Mouse (Mus musculus) adrenal gland, adult 2 months (tissue): Measurements from ENCODE around the gene Skor1. TPM values are rescaled to one million over a fixed set of nuclear protein-coding genes. Genes with fewer than 3 reads are reported as not detected.

Source experiments
- DNase-seq: peaks from one replicate; pipeline ENCODE4 v3.0.0; 2021
- polyA plus RNA-seq: library from polyadenylated mRNA; depleted of rRNA; stranded (reverse); fragments of >200 nt; gene quantifications from 2 replicates; pipeline ENCODE4 v1.2.3, GENCODE M21; 2012; rRNA removed
- total RNA-seq, 2 experiments: library from RNA; stranded (reverse); gene quantifications; 2 replicates each; pipeline ENCODE4 v1.2.3; 2021

Skor1 gene
- total and polyA plus RNA-seq, 3 experiments = 0.04 to 0.14 TPM; not detected in 1

GRCm38 (mm10) chr9:63091101-63091921, 57.5 kb downstream of the Skor1 start:
- DNase-seq = peak; percentile 42

GRCm38 (mm10) chr9:63089141-63089540, 59.6 kb downstream of the Skor1 start:
- no peak for DNase-seq

Other genes starting within 250 kb of the Skor1 start
- 10 to 100 TPM; 36.5 to 43.8 TPM for gene Pias1, start 161.0 kb downstream of the Skor1 start, total RNA-seq
- 7.7 and 9.3 TPM in 2 replicates for gene Pias1, start 161.0 kb downstream of the Skor1 start, polyA plus RNA-seq
- gene Map2k5, start 228.9 kb upstream of the Skor1 start, total RNA-seq = 10 to 100 TPM; 23.9 to 31.1 TPM
- 86.9 and 96.0 TPM in 2 replicates for gene Map2k5, start 228.9 kb upstream of the Skor1 start, polyA plus RNA-seq